Mouse (Mus musculus): ENCODE measurements around the gene Bzw2. TPM values are rescaled to one million over a fixed set of nuclear protein-coding genes. Genes with fewer than 3 reads are reported as not detected.

The Bzw2 gene
- polyA plus RNA-seq, 1 experiment from 2014 or later = 122 TPM

DNA sequence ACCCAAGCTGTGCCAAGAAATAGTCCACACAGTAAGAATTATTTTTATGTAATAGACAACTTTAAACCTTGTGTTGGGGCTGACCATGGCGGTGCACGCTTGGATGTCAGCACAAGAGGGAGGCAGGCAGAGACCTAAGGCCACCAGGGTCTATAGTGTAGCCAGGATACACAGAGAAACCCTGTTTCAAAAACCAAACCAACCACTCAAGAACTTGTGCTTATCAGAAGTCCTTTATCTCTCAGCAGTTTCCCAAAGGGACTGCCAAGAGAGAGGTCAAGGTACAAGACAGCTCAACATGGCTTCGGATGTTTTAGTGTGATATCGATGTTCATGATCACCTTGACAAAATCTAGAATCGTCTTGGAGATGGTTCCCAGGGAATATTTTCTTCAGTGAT is 24.3 kb downstream of the Bzw2 start:
- H3K9ac ChIP-seq (ENCODE audit: low read length) = no peak overlapping the region
- ATAC-seq (ENCODE audit: low FRiP score, low TSS enrichment) = no peak
- 84% methylated on average over 5 of the region's 5 CpGs for WGBS

DNA sequence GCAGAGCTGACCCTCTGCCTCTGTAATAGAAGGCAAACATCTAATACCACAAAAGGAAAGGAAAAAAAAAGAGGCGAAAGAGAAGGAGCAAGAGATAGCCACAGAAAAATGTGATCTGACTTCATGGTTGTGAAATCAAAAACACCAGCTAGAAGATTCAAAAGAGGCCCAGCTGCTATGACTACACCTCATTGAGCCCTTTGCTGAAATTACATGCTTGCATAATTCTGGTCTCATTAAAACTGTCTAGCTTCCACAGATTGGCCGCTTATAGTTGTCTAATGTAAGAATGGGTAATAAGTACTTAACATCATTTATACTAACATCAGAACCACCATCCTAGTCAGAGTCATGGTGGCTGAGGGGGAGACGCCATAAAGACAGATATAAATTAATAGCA is 25.2 kb downstream of the Bzw2 start:
- WGBS = 88% methylated on average over 3 of the region's 3 CpGs
- DNase-seq (ENCODE audit: low spot score) = no peak
- Histone ChIP-seq H3K27me3 (ENCODE audit: control insufficient read depth, insufficient read depth, low read length) (no peaks in the 10 kb centered on the region), H3K4me1 (replicated peaks; ENCODE audit: control insufficient read depth, insufficient read depth) (no peaks in the 10 kb centered on the region), H3K9me3 (ENCODE audit: control insufficient read depth, low read length) (no peaks in the 10 kb centered on the region), H3K27ac (replicated peaks) (no peak overlapping the region), H3K9ac (ENCODE audit: low read length) (no peak overlapping the region), H3K4me3 (ENCODE audit: low read depth, low read length) (no peak overlapping the region), H3K4me2 (replicated peaks; ENCODE audit: low read depth) (no peak overlapping the region), H3K36me3 (ENCODE audit: control insufficient read depth, insufficient read depth, low read length) (peaks cover 10% of the 10 kb centered on the region)
- TF ChIP-seq CTCF (IDR thresholded peaks at IDR 0.05; ENCODE audit: low read depth) (no peak), EP300 (optimal IDR thresholded peaks at IDR 0.05) (no peak)
- ATAC-seq (ENCODE audit: low FRiP score, low TSS enrichment) = no peak

More for the DNA sequence above, 24.3 kb downstream of the Bzw2 start:
- DNase-seq (ENCODE audit: low spot score) = no peak
- Histone ChIP-seq H3K36me3 (ENCODE audit: control insufficient read depth, insufficient read depth, low read length) (peaks cover 10% of the 10 kb centered on the region), H3K27me3 (ENCODE audit: control insufficient read depth, insufficient read depth, low read length) (no peaks in the 10 kb centered on the region), H3K4me2 (replicated peaks; ENCODE audit: low read depth) (no peak overlapping the region), H3K9me3 (ENCODE audit: control insufficient read depth, low read length) (no peaks in the 10 kb centered on the region), H3K27ac (replicated peaks) (no peak overlapping the region), H3K4me1 (replicated peaks; ENCODE audit: control insufficient read depth, insufficient read depth) (no peaks in the 10 kb centered on the region), H3K4me3 (ENCODE audit: low read depth, low read length) (no peak overlapping the region)
- TF ChIP-seq EP300 (optimal IDR thresholded peaks at IDR 0.05) (no peak), CTCF (IDR thresholded peaks at IDR 0.05; ENCODE audit: low read depth) (no peak)

DNA sequence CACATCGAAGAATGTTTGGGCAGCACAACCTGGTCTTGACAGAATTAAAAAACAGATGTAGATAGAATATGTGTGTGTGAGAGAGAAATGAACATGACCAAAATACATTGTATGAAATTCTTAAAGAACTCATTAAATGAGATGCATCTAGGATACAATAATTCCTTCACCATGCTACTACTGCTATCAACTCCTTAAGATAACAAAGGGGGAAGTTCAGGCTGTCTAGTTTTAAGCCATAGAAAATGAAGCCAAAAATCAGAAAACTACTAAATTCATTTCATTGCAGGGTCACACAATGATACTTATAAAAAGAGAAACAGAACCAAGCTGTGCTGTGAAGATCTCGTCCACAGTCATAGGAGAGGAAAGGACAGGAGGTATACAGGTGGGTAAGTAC is 25.6 kb downstream of the Bzw2 start:
- Histone ChIP-seq H3K36me3 (ENCODE audit: control insufficient read depth, insufficient read depth, low read length) (peaks cover 10% of the 10 kb centered on the region), H3K27ac (replicated peaks) (no peak overlapping the region), H3K9me3 (ENCODE audit: control insufficient read depth, low read length) (no peaks in the 10 kb centered on the region), H3K9ac (ENCODE audit: low read length) (no peak overlapping the region), H3K4me2 (replicated peaks; ENCODE audit: low read depth) (no peak overlapping the region), H3K4me3 (ENCODE audit: low read depth, low read length) (no peak overlapping the region), H3K27me3 (ENCODE audit: control insufficient read depth, insufficient read depth, low read length) (no peaks in the 10 kb centered on the region), H3K4me1 (replicated peaks; ENCODE audit: control insufficient read depth, insufficient read depth) (no peaks in the 10 kb centered on the region)
- DNase-seq (ENCODE audit: low spot score) = no peak
- TF ChIP-seq CTCF (IDR thresholded peaks at IDR 0.05; ENCODE audit: low read depth) (no peak), EP300 (optimal IDR thresholded peaks at IDR 0.05) (no peak)
- WGBS = 97% methylated on average over 2 of the region's 2 CpGs
- no peak for ATAC-seq (ENCODE audit: low FRiP score, low TSS enrichment)

DNA sequence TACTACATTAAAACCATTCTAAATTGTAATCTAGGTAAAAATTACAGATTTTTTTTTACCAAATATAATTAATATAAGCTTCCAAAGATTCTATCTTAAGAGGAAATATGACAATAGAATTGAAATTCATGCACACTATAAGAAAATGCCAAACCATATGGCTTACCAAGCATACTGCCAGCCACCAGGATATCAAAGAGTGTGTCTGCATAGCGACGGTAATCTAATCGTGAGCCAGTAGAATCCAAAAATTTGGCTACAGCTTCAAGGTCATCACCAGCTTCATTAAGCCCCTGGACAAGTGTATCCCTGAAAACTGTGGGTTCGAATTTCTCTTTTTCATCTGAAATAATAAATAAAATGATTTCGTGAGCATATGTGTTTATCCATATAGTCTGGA is 28.1 kb downstream of the Bzw2 start:
- WGBS = 93% methylated on average over 5 of the region's 5 CpGs
- Histone ChIP-seq H3K36me3 (ENCODE audit: control insufficient read depth, insufficient read depth, low read length) (peaks cover 8% of the 10 kb centered on the region), H3K9me3 (ENCODE audit: control insufficient read depth, low read length) (no peaks in the 10 kb centered on the region), H3K4me3 (ENCODE audit: low read depth, low read length) (no peak overlapping the region), H3K4me1 (replicated peaks; ENCODE audit: control insufficient read depth, insufficient read depth) (no peaks in the 10 kb centered on the region), H3K4me2 (replicated peaks; ENCODE audit: low read depth) (no peak overlapping the region), H3K27ac (replicated peaks) (no peak overlapping the region), H3K27me3 (ENCODE audit: control insufficient read depth, insufficient read depth, low read length) (no peaks in the 10 kb centered on the region), H3K9ac (ENCODE audit: low read length) (no peak overlapping the region)
- ATAC-seq (ENCODE audit: low FRiP score, low TSS enrichment) (no peak), DNase-seq (ENCODE audit: low spot score) (no peak)
- no peak for TF ChIP-seq EP300 (optimal IDR thresholded peaks at IDR 0.05)
- no peak for TF ChIP-seq CTCF (IDR thresholded peaks at IDR 0.05; ENCODE audit: low read depth)

DNA sequence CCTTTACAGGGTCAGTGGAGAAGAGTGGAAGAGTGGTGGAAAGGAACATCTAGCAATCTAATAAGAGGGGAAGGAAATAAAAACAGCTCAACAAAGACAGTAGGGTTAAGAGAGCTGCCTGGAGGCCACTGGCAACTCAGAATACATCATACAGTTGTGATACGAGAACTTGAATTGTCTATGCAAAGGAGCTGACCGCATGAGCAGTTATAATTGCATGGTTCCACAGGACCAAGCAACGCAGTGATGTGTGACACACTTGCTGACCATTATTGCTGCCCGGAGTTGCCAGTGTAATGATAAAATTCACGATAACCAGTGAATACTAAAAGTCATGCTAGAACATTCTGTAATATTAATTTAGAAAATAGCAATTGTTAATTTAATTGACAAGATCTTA is 31.8 kb downstream of the Bzw2 start:
- H3K9ac ChIP-seq (ENCODE audit: low read length) = no peak overlapping the region
- TF ChIP-seq CTCF (IDR thresholded peaks at IDR 0.05; ENCODE audit: low read depth) = no peak
- no peak for TF ChIP-seq EP300 (optimal IDR thresholded peaks at IDR 0.05)
- no peak overlapping the region for H3K4me3 ChIP-seq (ENCODE audit: low read depth, low read length)
- H3K4me1 ChIP-seq (replicated peaks; ENCODE audit: control insufficient read depth, insufficient read depth) = no peaks in the 10 kb centered on the region
- WGBS = 93% methylated on average over 5 of the region's 5 CpGs
- H3K36me3 ChIP-seq (ENCODE audit: control insufficient read depth, insufficient read depth, low read length) = peaks cover 16% of the 10 kb centered on the region
- H3K27ac ChIP-seq (replicated peaks) = no peak overlapping the region
- no peak for DNase-seq (ENCODE audit: low spot score)
- H3K27me3 ChIP-seq (ENCODE audit: control insufficient read depth, insufficient read depth, low read length) = no peaks in the 10 kb centered on the region
- no peak overlapping the region for H3K4me2 ChIP-seq (replicated peaks; ENCODE audit: low read depth)
- no peaks in the 10 kb centered on the region for H3K9me3 ChIP-seq (ENCODE audit: control insufficient read depth, low read length)
- no peak for ATAC-seq (ENCODE audit: low FRiP score, low TSS enrichment)

DNA sequence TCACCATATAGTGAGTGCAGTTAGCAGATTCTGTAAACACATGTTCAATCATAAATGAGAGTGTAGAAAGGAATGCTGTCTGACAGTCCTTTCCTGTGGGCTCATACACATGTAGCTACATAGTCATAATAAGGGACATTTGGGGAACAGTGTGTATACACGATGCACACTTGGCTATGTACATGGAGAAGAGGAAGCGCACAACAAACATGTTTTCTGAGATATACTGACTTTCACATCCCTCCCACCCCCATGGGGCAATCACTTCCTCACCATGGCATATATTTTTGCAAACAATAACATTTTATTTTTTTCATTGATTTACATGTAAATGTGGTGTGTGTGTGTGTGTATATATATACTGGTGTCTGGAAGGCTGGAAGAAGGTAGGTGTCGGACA is 38.6 kb downstream of the Bzw2 start:
- no peak overlapping the region for H3K9ac ChIP-seq (ENCODE audit: low read length)
- TF ChIP-seq EP300 (optimal IDR thresholded peaks at IDR 0.05) = no peak
- TF ChIP-seq CTCF (IDR thresholded peaks at IDR 0.05; ENCODE audit: low read depth) = no peak
- no peak overlapping the region for H3K4me3 ChIP-seq (ENCODE audit: low read depth, low read length)
- H3K4me1 ChIP-seq (replicated peaks; ENCODE audit: control insufficient read depth, insufficient read depth) = no peaks in the 10 kb centered on the region
- H3K27ac ChIP-seq (replicated peaks) = no peak overlapping the region
- peaks cover 17% of the 10 kb centered on the region; the same call in 1 of the 2 replicates for H3K36me3 ChIP-seq (ENCODE audit: control insufficient read depth, insufficient read depth, low read length)
- H3K4me2 ChIP-seq (replicated peaks; ENCODE audit: low read depth) = no peak overlapping the region
- 90% methylated on average over 3 of the region's 3 CpGs for WGBS
- no peak for ATAC-seq (ENCODE audit: low FRiP score, low TSS enrichment)
- H3K27me3 ChIP-seq (ENCODE audit: control insufficient read depth, insufficient read depth, low read length) = no peaks in the 10 kb centered on the region
- DNase-seq (ENCODE audit: low spot score) = no peak
- H3K9me3 ChIP-seq (ENCODE audit: control insufficient read depth, low read length) = no peaks in the 10 kb centered on the region
